Mouse (Mus musculus): ENCODE data around the gene Zfp952.
"Not testable (repeated sequence)": the region's sequence is repeated elsewhere in the genome, so short reads cannot be mapped to it uniquely, and the experiment has no call there.

The Zfp952 gene

GRCm38 (mm10) chr17:32992699-32993474 lies at the start of gene Zfp952:
Zfp952 (plus strand) TSS chr17:32993129.
- DNase-seq (ENCODE audit: low spot score), result peak; percentile 92

- no peak for DNase-seq (ENCODE audit: low spot score)
Observed at GRCm38 (mm10) chr17:32943661-32944060, 49.3 kb upstream of the Zfp952 start.

- no peak for DNase-seq (ENCODE audit: low spot score)
Observed at GRCm38 (mm10) chr17:32944402-32945035, 48.4 kb upstream of the Zfp952 start.

GRCm38 (mm10) chr17:32946716-32947115 lies 46.2 kb upstream of the Zfp952 start:
- DNase-seq (ENCODE audit: low spot score), result no peak

- peak; percentile 78 for DNase-seq (ENCODE audit: low spot score)
Observed at GRCm38 (mm10) chr17:32947215-32947914, 45.6 kb upstream of the Zfp952 start, which contains the start of gene Cyp4f13. Cyp4f13 (minus strand) TSS chr17:32947402.

DNA sequence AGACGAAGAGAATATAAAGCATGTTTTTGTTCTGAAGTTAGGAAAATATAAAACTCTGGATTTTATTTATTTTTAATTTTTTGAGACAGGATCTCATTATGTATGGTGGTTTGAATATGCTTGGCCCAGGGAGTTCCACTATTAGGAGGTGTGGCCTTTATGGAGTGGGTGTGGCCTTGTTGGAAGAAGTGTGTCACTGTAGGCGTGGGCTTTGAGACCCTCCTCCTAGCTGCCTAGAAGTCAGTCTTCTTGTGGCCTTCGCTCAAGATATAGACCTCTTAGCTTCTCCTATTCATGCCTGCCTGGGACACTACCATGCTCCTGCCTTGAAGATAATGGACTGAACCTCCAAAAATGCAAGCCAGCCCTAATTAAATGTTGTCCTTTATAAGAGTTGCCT lies 42.8 kb upstream of the Zfp952 start:
- no peak for DNase-seq (ENCODE audit: low spot score)

GRCm38 (mm10) chr17:32951006-32951405 lies 41.9 kb upstream of the Zfp952 start:
- DNase-seq (ENCODE audit: low spot score), result no peak

GRCm38 (mm10) chr17:32951441-32951840 lies 41.5 kb upstream of the Zfp952 start:
- DNase-seq (ENCODE audit: low spot score), result peak; percentile 82

- DNase-seq (ENCODE audit: low spot score), result peak; percentile 37
Observed at GRCm38 (mm10) chr17:32965253-32965622, 27.7 kb upstream of the Zfp952 start.

DNA sequence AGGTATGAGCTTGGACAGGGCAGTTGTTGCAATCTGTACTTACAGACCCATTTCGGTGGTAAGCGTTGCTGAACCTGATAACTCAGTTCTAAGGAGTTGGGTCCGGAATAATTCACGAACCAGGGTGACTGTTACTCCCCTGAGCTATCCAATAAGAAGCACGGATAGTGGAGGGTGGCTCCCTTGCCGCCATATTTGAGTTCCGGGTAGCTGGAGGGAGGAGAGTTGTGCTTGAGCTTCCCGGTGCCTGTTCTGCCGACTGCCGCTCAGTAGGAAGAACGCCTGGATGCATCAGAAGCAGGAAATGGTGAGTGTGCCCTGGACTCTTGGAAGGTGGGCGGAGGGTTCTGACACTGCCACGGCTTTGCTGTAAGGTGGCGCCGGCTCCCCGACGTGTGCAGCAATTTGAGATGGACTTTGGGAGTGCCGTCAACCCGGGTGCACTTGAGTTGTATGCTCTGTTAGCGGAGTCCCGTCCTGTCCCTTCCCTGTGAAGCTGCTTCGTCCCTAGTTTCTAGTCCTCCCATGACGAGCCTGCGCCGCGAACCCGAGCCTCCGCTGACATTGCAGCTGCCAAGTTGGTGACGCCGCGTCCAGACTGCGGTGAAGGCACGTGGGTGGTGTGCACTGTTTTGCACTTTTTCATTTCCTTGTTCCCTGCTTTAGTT lies 27.2 kb upstream of the Zfp952 start, which contains the start of gene Zfp472:
Gene Zfp472, plus strand, starts transcription at position 192 of the 668 bp plus-strand sequence.
- DNase-seq (ENCODE audit: low spot score), result peak; percentile 96

- DNase-seq (ENCODE audit: low spot score), result no peak
Observed at GRCm38 (mm10) chr17:32981361-32981760, 11.6 kb upstream of the Zfp952 start.

GRCm38 (mm10) chr17:32986301-32986700 lies 6.6 kb upstream of the Zfp952 start:
- no peak for DNase-seq (ENCODE audit: low spot score)

- DNase-seq (ENCODE audit: low spot score), result peak; percentile 27
Observed at GRCm38 (mm10) chr17:32991965-32992698, 797 bp upstream of the Zfp952 start.

- no peak for DNase-seq (ENCODE audit: low spot score)
Observed at GRCm38 (mm10) chr17:32998492-32998891, 5.6 kb downstream of the Zfp952 start.

DNA sequence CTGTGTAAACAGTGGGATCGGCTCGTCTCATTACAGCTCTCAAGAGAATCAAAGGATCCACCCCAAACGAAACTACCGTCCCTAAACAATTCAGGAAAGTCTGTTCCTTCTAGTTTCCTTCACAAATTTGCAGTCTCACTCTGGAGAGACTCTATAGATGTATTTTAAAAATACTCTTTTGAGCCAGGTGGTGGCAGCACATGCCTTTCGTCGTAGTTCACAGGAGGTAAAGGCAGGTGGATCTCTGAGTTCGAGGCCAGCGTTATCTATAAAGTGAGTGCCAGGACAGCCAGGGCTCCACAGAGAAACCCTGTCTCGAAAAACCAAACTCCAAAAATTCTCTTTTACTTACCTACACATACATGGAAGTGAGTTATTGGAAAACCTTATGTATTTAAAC lies 15.4 kb downstream of the Zfp952 start:
- DNase-seq (ENCODE audit: low spot score), result no peak

- DNase-seq (ENCODE audit: low spot score), result not testable (repeated sequence)
Observed at GRCm38 (mm10) chr17:33020434-33020833, 27.5 kb downstream of the Zfp952 start.

DNA sequence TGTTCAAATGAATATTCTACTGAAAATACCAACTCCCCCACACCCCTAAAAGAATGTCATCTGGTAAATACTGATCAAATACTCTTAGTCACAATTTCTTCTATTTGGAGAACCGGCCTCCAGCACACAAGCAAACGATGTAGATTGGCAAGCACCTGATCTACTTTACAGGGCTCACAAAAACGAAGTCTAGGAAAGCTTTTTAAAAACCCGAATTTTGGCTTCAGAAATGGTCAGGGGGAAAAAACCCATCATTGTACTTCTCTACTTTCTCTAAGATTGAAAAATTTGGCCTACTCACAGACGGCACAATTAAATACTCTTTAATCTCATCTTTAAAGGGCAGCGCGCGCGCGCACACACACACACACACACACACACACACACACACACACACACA lies 39.4 kb downstream of the Zfp952 start:
- DNase-seq (ENCODE audit: low spot score), result no peak

DNA sequence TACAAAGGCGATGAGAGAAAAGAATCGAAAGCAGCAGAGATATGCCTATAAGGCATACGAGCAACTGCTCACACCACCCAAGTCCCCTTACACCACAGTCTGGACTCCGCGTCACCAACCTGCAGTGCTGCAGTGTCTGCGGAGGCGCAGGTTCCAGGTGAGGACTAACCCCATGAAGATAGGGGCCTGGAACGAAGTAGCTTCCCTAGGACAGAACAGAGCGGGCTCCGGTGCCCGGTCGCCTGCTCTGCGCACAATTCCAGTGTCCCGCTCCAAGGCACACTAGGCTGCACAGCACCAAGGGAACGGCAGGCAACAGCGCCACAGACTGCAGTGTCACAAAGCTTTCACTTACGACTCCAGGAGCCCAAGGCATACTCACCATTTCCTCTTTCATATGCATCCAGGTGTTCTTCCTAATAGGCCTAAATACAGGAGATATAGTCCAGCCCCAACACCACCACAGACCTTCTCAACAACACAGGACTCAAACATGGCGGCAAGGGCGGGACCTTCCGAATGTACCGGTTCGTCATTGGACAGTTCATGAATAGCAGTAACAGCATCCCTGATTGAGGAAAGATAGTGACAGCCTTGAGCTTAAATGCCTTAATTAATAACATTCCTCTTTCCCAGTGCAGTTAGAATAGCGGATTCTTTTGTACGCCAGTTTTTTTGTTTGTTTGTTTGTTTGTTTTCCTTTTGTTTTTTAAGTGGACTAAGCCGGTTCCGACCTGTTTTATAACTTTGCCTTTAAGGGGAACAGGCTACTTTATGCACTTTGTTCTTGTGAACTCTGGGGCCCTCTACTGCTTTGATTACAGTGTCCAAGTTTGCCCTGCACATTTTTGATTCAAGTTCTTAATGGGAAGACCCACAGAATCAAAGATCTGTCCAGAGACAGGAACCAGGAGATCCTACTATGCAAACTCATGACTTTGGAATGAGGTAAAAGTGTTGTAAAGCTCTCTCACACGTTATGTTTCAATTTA lies 40.3 kb downstream of the Zfp952 start, which contains the start of gene Zfp763:
Gene Zfp763, minus strand, starts transcription at position 503 of the 992 bp plus-strand sequence.
- DNase-seq (ENCODE audit: low spot score), result peak; percentile 96

All from embryo, embryonic 10 days (tissue).